Comparison of ENCODE assay signal across 7 mouse cellular contexts in the genomic region with DNA sequence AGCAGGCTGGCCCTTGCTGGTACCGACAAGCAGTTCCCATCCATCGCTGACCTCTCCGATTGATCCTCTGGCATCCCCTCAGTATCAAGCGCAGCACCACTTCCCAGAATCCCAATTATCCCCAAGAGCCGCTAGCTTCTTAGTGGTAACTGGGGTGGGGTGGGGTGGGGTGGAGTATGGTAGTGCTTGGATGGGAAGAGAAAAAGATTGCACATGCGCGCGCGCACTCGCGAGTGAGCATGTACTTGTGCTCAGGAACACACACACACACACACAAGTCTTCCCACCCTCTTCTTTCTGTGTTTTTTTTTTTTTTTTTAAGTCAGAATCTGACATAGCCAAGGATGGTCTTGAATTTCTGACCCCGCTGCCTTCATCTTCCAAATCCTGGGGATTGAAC. TPM values are rescaled to one million over a fixed set of nuclear protein-coding genes. Genes with fewer than 3 reads are reported as not detected.
A peak's percentile ranks its signal among the peaks of the same experiment; 100 is the strongest.
DNase-seq lines count a peak whose midpoint lies in the region; ATAC-seq and TF ChIP-seq lines count a peak whose summit lies in the region.

No protein-coding gene starts in this region.

- no peak for TF ChIP-seq CTCF in kidney, adult 2 months (conservative IDR thresholded peaks at IDR 0.05; ENCODE audit: insufficient read depth, insufficient read length, low read depth, low read length)

- TF ChIP-seq POLR2A in kidney, adult 2 months (IDR thresholded peaks at IDR 0.05; ENCODE audit: low read depth, low read length), result no peak

- peak overlapping the region; percentile 34 for H3K4me3 ChIP-seq in forebrain, embryonic 15.5 days
- H3K4me3 ChIP-seq in liver, embryonic 13.5 days (replicated peaks), result 0 out of 2 replicates have a peak overlapping the region, but pooled peaks have one; percentile 25
- H3K4me3 ChIP-seq in kidney, adult 2 months (ENCODE audit: insufficient read depth, low read depth, low read length), result no peak overlapping the region

- no peaks in the 10 kb centered on the region for H3K9me3 ChIP-seq in forebrain, embryonic 15.5 days
- H3K9me3 ChIP-seq in liver, embryonic 13.5 days (replicated peaks), result no peaks in the 10 kb centered on the region

- H3K4me2 ChIP-seq in forebrain, embryonic 15.5 days (replicated peaks), result peak overlapping the region; percentile 50
- H3K4me2 ChIP-seq in liver, embryonic 13.5 days, result peak overlapping the region; percentile 51

- ATAC-seq in forebrain, embryonic 15.5 days (replicated peaks), result peak; percentile 32; the same call in 1 of the 2 replicates
- no peak for ATAC-seq in liver, embryonic 13.5 days (ENCODE audit: low read depth)
- ATAC-seq in erythroblast, adult 5-6 weeks (replicated peaks; ENCODE audit: low FRiP score, poor library complexity, severe bottlenecking), result no peak
- ATAC-seq in granulocyte monocyte progenitor cell, adult 5-6 weeks (replicated peaks; ENCODE audit: poor library complexity, severe bottlenecking), result no peak

- no peaks in the 10 kb centered on the region for H3K36me3 ChIP-seq in forebrain, embryonic 15.5 days
- H3K36me3 ChIP-seq in liver, embryonic 13.5 days, result no peaks in the 10 kb centered on the region
- H3K36me3 ChIP-seq in kidney, adult 2 months (ENCODE audit: control insufficient read depth, insufficient read depth, low read length), result no peaks in the 10 kb centered on the region

- no peak overlapping the region for H3K27ac ChIP-seq in forebrain, embryonic 15.5 days (replicated peaks)
- no peak overlapping the region for H3K27ac ChIP-seq in liver, embryonic 13.5 days
- no peak overlapping the region for H3K27ac ChIP-seq in kidney, adult 2 months (ENCODE audit: insufficient read depth, low read depth, low read length)

- H3K27me3 ChIP-seq in forebrain, embryonic 15.5 days, result no peaks in the 10 kb centered on the region
- H3K27me3 ChIP-seq in liver, embryonic 13.5 days, result peaks cover 21% of the 10 kb centered on the region
- no peaks in the 10 kb centered on the region for H3K27me3 ChIP-seq in kidney, adult 2 months (replicated peaks; ENCODE audit: control insufficient read depth, insufficient read depth, low read length)

- H3K4me1 ChIP-seq in forebrain, embryonic 15.5 days, result 0 out of 2 replicates have a peak, but pooled peaks cover 6% of the 10 kb centered on the region
- peaks cover 26% of the 10 kb centered on the region for H3K4me1 ChIP-seq in liver, embryonic 13.5 days (replicated peaks)
- H3K4me1 ChIP-seq in kidney, adult 2 months (ENCODE audit: control insufficient read depth, insufficient read depth, low read length), result no peaks in the 10 kb centered on the region

- H3K9ac ChIP-seq in forebrain, embryonic 15.5 days (replicated peaks), result peak overlapping the region; percentile 45
- H3K9ac ChIP-seq in liver, embryonic 13.5 days, result no peak overlapping the region

- 52% methylated on average over 12 of the region's 12 CpGs for WGBS in forebrain, embryonic 15.5 days
- 55% methylated on average over 12 of the region's 12 CpGs for WGBS in liver, embryonic 13.5 days (ENCODE audit: insufficient replicate concordance)
- 53% methylated on average over 12 of the region's 12 CpGs for WGBS in kidney, adult 2 months

- DNase-seq in thymus, postnatal 14 days, result peak; percentile 60
- no peak for DNase-seq in thymus, postnatal 10 days (ENCODE audit: low spot score in 2 of 2)
- DNase-seq in liver, embryonic 13.5 days, result no peak
- no peak for DNase-seq in kidney, adult 2 months

RNA-seq across cellular contexts. Expression of gene Fam207a, which starts 7.2 kb away (rescaled TPM):
- 43.0 and 44.2 TPM in 2 replicates for polyA plus RNA-seq in forebrain, embryonic 15.5 days (2015; fragmentation: Nextera tagmentation; extraction: Ambion mirVana)
- polyA plus RNA-seq in liver, embryonic 13.5 days (2015; fragmentation: Nextera tagmentation; extraction: Ambion mirVana), result 23.3 and 26.2 TPM in 2 replicates
- total RNA-seq in erythroblast, adult 5-6 weeks (2015; ENCODE audit: low replicate concordance), result 4.2 and 6.5 TPM in 2 replicates
- 7.1 and 12.4 TPM in 2 replicates for total RNA-seq in erythroblast, adult 5-6 weeks (2017; ENCODE audit: low replicate concordance)
- total RNA-seq in granulocyte monocyte progenitor cell, adult 5-6 weeks (2014; fragmentation: Nextera tagmentation), result 14.6 and 14.8 TPM in 2 replicates
- 23.5 and 43.2 TPM in 2 replicates for total RNA-seq in granulocyte monocyte progenitor cell, adult 5-6 weeks (2017)
- polyA plus RNA-seq in kidney, adult 2 months (2012; rRNA removed), result 30.5 and 31.4 TPM in 2 replicates

RNA-seq across cellular contexts. Expression of gene Itgb2, which starts 7.3 kb away (rescaled TPM):
- 0.65 and 0.87 TPM in 2 replicates for polyA plus RNA-seq in forebrain, embryonic 15.5 days (2015; fragmentation: Nextera tagmentation; extraction: Ambion mirVana)
- polyA plus RNA-seq in liver, embryonic 13.5 days (2015; fragmentation: Nextera tagmentation; extraction: Ambion mirVana), result 10.3 and 10.7 TPM in 2 replicates
- total RNA-seq in erythroblast, adult 5-6 weeks (2015; ENCODE audit: low replicate concordance), result 74.2 and 79.6 TPM in 2 replicates
- 51.4 and 55.8 TPM in 2 replicates for total RNA-seq in erythroblast, adult 5-6 weeks (2017; ENCODE audit: low replicate concordance)
- 17.1 and 28.9 TPM in 2 replicates for total RNA-seq in granulocyte monocyte progenitor cell, adult 5-6 weeks (2014; fragmentation: Nextera tagmentation)
- 32.0 and 36.6 TPM in 2 replicates for total RNA-seq in granulocyte monocyte progenitor cell, adult 5-6 weeks (2017)
- 6.5 and 13.6 TPM in 2 replicates for polyA plus RNA-seq in kidney, adult 2 months (2012; rRNA removed)

RNA-seq across cellular contexts. Expression of gene Pttg1ip, which starts 58.8 kb away (rescaled TPM):
- polyA plus RNA-seq in forebrain, embryonic 15.5 days (2015; fragmentation: Nextera tagmentation; extraction: Ambion mirVana), result 67.5 and 71.0 TPM in 2 replicates
- 64.1 and 73.2 TPM in 2 replicates for polyA plus RNA-seq in liver, embryonic 13.5 days (2015; fragmentation: Nextera tagmentation; extraction: Ambion mirVana)
- 58.8 and 73.6 TPM in 2 replicates for total RNA-seq in erythroblast, adult 5-6 weeks (2015; ENCODE audit: low replicate concordance)
- total RNA-seq in erythroblast, adult 5-6 weeks (2017; ENCODE audit: low replicate concordance), result 72.6 and 78.0 TPM in 2 replicates
- total RNA-seq in granulocyte monocyte progenitor cell, adult 5-6 weeks (2014; fragmentation: Nextera tagmentation), result 36.6 and 39.0 TPM in 2 replicates
- 34.6 and 37.0 TPM in 2 replicates for total RNA-seq in granulocyte monocyte progenitor cell, adult 5-6 weeks (2017)
- 321 and 342 TPM in 2 replicates for polyA plus RNA-seq in kidney, adult 2 months (2012; rRNA removed)
